Mouse (Mus musculus): ENCODE data around the gene 4930558K02Rik.

Gene 4930558K02Rik

DNA sequence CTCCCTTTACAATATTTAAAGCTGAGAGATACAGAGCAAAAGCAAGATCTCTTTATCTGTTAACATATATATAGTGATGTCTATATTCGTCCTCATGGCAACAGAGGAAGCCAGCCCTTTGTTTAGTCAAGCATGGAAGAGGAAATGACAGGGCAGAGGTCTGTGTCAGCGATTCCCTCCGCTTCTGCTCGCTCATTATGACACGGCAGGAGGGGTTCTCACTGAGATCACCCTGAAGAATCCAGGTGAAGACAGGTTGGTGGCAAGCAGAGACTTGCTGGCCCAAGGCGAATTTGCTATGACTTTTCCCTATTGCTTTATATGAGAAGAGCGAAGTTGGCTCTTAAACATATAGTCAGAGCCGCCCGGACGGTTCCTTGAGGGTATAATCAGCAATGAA is 83.3 kb downstream of the 4930558K02Rik start:
- DNase-seq: peak; percentile 14

GRCm38 (mm10) chr1:161895014-161895413 is 84.4 kb downstream of the 4930558K02Rik start:
- DNase-seq: no peak

DNA sequence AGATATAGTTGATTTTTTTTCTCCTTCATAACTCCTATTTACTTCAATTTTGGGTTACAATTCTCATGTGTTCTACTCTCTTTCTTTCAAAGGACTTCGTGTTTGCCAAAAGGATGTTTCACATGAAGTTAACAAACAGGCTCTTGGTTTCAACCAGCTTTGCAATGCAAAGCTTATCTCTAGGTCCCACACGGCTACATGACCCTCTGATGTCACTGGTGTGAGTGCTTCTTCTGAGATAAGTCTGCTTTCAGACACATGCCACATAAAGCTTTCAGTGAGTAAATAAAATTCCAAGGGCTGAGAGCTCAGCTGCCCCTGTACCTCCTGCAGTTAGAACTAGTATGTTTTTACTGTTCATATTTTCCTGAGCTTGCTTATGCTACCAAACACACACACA is 84.9 kb downstream of the 4930558K02Rik start:
- DNase-seq: no peak

DNA sequence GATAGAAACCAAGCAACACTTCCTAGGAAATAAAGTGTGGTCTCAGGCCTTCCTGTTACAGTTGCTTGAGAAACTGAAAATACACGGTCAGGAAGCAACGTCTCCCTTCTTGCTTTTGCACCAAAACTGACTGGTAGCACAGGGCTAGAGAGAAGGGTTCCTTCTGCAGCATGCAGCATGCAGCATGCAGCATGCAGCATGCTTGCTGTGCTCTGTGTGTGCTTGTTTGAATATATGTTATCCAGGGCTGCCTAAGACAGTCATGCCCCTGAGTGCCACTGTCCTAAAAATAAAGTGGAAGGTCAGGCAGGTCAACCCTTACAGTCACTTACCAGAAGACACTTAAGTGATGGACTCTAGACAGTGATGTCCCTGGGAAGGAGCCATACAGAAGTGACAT is 85.3 kb downstream of the 4930558K02Rik start:
- peak; percentile 24 for DNase-seq
